Mouse (Mus musculus) cortical plate, adult 2 months (tissue): ENCODE data around the gene Foxl1.

Source experiments
- CTCF ChIP-seq: fragments of 200-500 bp; IDR thresholded peaks from 2 replicates; pipeline ENCODE4 v1.5.1; 2011; ENCODE audit warnings: mild to moderate bottlenecking, control low read depth, low read length; ENCODE audit not compliant: insufficient read depth; ENCODE audit errors: extremely low read depth
- POLR2A ChIP-seq: fragments of 200-500 bp; IDR thresholded peaks from 2 replicates; pipeline ENCODE4 v1.6.1; 2011; ENCODE audit warnings: mild to moderate bottlenecking, low read length, control low read depth; ENCODE audit not compliant: insufficient read depth; ENCODE audit errors: extremely low read depth

DNA sequence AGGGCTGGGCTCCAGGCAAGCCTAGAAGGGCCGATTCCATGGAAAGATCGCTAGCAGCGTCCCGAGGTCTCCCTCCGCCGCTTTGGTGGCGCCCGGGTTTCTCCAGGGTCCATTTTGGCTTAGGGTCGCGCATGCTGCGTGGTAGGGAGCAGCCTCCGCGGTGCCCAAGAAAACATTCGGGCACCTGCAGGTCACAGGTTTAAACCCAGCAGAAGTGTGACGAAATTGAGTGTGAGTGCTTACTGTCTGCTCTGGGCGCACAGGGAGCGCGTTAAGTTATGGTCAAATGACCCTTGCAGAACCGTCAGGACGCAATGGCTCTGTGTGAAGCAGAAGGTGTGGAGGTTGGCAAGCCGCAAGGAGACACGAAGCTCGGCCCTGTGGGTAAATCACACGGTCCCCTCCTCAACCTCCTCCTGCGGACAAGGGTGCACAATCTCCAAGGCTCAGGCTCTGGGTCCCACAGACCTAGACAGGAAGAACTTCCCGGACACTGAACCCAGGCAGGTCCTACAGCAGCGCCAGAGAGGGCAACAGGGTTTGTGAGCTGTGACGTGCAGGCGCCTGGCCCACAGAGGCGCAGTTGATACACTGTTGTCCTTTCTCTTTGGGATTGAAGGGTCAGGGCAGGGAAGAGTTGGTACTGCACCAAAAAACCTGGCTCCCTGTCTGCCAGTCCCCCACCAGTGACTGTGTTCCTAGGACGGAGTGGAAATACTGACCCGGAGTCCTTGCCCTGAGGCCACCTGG, 37.9 kb upstream of the Foxl1 start:
- TF ChIP-seq POLR2A (no peak), CTCF (no peak)
